Mouse (Mus musculus) MEL (cell line): ENCODE results near the gene Mrpl49. TPM values are rescaled to one million over a fixed set of nuclear protein-coding genes. Genes with fewer than 3 reads are reported as not detected.

Source experiments
- DNase-seq: peaks from one replicate; pipeline ENCODE4 v3.0.0; 2011; ENCODE audit warnings: low read depth, low spot score
- H3K27ac ChIP-seq: 2 replicates; pipeline ENCODE4 v1.5.1; 2012; ENCODE audit warnings: low read depth, mild to moderate bottlenecking, control low read depth, low read length, moderate library complexity; ENCODE audit not compliant: control insufficient read depth
- H3K27me3 ChIP-seq, 2 experiments: fragments of 150-350 bp in 1 of 2; sonication (generic) in 1 of 2; 2 replicates each; pipeline ENCODE4 v1.6.1; 2012; ENCODE audit warnings: low read length in 2 of 2, mild to moderate bottlenecking in 2 of 2, improper control_type of control experiment in 1 of 2, moderate library complexity in 1 of 2; ENCODE audit not compliant: insufficient read depth in 2 of 2, control insufficient read depth in 1 of 2
- H3K36me3 ChIP-seq, 2 experiments: 2 replicates each; pipeline ENCODE4 v1.6.1; 2012 to 2014; ENCODE audit warnings: low read length in 2 of 2, improper control_type of control experiment in 1 of 2, inconsistent platforms in 1 of 2, mild to moderate bottlenecking in 1 of 2; ENCODE audit not compliant: insufficient read depth in 2 of 2, control insufficient read depth in 1 of 2
- H3K4me1 ChIP-seq, 2 experiments: fragments of 150-350 bp in 1 of 2; sonication (generic) in 1 of 2; 2 replicates each; pipeline ENCODE4 v1.6.1; 2012; ENCODE audit warnings: low read length in 2 of 2, improper control_type of control experiment in 1 of 2, mild to moderate bottlenecking in 1 of 2; ENCODE audit not compliant: insufficient read depth in 2 of 2, control insufficient read depth in 1 of 2
- H3K4me3 ChIP-seq, 2 experiments: fragments of 150-350 bp in 1 of 2; sonication (generic) in 1 of 2; 2 replicates each; pipeline ENCODE4 v1.5.1; 2012; ENCODE audit warnings: low read depth in 2 of 2, low read length in 2 of 2, mild to moderate bottlenecking in 2 of 2, moderate library complexity in 2 of 2, control low read depth in 1 of 2, improper control_type of control experiment in 1 of 2; ENCODE audit not compliant: control insufficient read depth in 1 of 2, insufficient read depth in 1 of 2
- H3K79me2 ChIP-seq: 2 replicates; pipeline ENCODE4 v1.6.1; 2012; ENCODE audit warnings: mild to moderate bottlenecking, low read length, moderate library complexity; ENCODE audit not compliant: control insufficient read depth, poor library complexity, insufficient read depth
- H3K9ac ChIP-seq: 2 replicates; pipeline ENCODE4 v1.6.1; 2012; ENCODE audit warnings: low read depth, mild to moderate bottlenecking, control low read depth, low read length, moderate library complexity; ENCODE audit not compliant: control insufficient read depth, poor library complexity, severe bottlenecking
- H3K9me3 ChIP-seq: fragments of 150-350 bp; sonication (generic); replicated peaks from 2 replicates; pipeline ENCODE4 v1.6.1; 2012; ENCODE audit warnings: mild to moderate bottlenecking, low read length, improper control_type of control experiment, moderate library complexity; ENCODE audit not compliant: insufficient read depth
- BHLHE40 ChIP-seq: IDR thresholded peaks from 2 replicates; pipeline ENCODE4 v1.6.1; 2012; ENCODE audit warnings: low read depth, mild to moderate bottlenecking, inconsistent platforms, low read length, improper control_type of control experiment, borderline replicate concordance
- CHD2 ChIP-seq: IDR thresholded peaks from 2 replicates; pipeline ENCODE4 v1.6.1; 2011; ENCODE audit warnings: low read length, improper control_type of control experiment
- CTCF ChIP-seq, 3 experiments: IDR thresholded peaks in 2 of 3; conservative IDR thresholded peaks in 1 of 3; 2 replicates each; pipeline ENCODE4 v1.5.1; 2011 to 2012; ENCODE audit warnings: low read length in 3 of 3, low read depth in 2 of 3, mild to moderate bottlenecking in 2 of 3, improper control_type of control experiment in 1 of 3, inconsistent platforms in 1 of 3, mixed read lengths in 1 of 3, moderate library complexity in 1 of 3; ENCODE audit not compliant: control insufficient read depth in 1 of 3, insufficient read depth in 1 of 3, poor library complexity in 1 of 3, severe bottlenecking in 1 of 3
- ELF1 ChIP-seq: IDR thresholded peaks from 2 replicates; pipeline ENCODE4 v1.6.1; 2014; ENCODE audit warnings: low read depth, mild to moderate bottlenecking, inconsistent platforms, low read length, improper control_type of control experiment, moderate library complexity
- EP300 ChIP-seq, 2 experiments: IDR thresholded peaks; 2 replicates each; pipeline ENCODE4 v1.6.1; 2011; ENCODE audit warnings: improper control_type of control experiment in 2 of 2, low read length in 2 of 2, low read depth in 1 of 2, mild to moderate bottlenecking in 1 of 2
- GATA1 ChIP-seq: IDR thresholded peaks from 2 replicates; pipeline ENCODE4 v1.6.1; 2011; ENCODE audit warnings: low read depth, low read length, improper control_type of control experiment
- HCFC1 ChIP-seq: IDR thresholded peaks from 2 replicates; pipeline ENCODE4 v1.6.1; 2012; ENCODE audit warnings: low read depth, mild to moderate bottlenecking, inconsistent platforms, low read length, improper control_type of control experiment, moderate library complexity
- JUND ChIP-seq: IDR thresholded peaks from 2 replicates; pipeline ENCODE4 v1.6.1; 2011; ENCODE audit warnings: low read depth, mild to moderate bottlenecking, improper control_type of control experiment, low read length
- KAT2A ChIP-seq: conservative IDR thresholded peaks from 2 replicates; pipeline ENCODE4 v1.6.1; 2012; ENCODE audit warnings: low read depth, low read length, improper control_type of control experiment, inconsistent platforms
- MEF2A ChIP-seq: IDR thresholded peaks from 2 replicates; pipeline ENCODE4 v1.6.1; 2014; ENCODE audit warnings: low read depth, mild to moderate bottlenecking, inconsistent platforms, low read length, improper control_type of control experiment; ENCODE audit not compliant: poor library complexity, insufficient replicate concordance, severe bottlenecking; ENCODE audit errors: extremely low read depth
- MXI1 ChIP-seq: IDR thresholded peaks from 2 replicates; pipeline ENCODE4 v1.6.1; 2011; ENCODE audit warnings: mild to moderate bottlenecking, low read depth, low read length, improper control_type of control experiment
- POLR2AphosphoS5 ChIP-seq: IDR thresholded peaks from 2 replicates; pipeline ENCODE4 v1.6.1; 2012; ENCODE audit warnings: low read depth, borderline replicate concordance, mild to moderate bottlenecking, inconsistent platforms, low read length, moderate library complexity, mixed read lengths
- RAD21 ChIP-seq: IDR thresholded peaks from 2 replicates; pipeline ENCODE4 v1.6.1; 2011; ENCODE audit warnings: mild to moderate bottlenecking, low read depth, low read length, improper control_type of control experiment
- SIN3A ChIP-seq: IDR thresholded peaks from 2 replicates; pipeline ENCODE4 v1.6.1; 2012; ENCODE audit warnings: low read length, improper control_type of control experiment, inconsistent platforms
- TCF12 ChIP-seq: IDR thresholded peaks from 2 replicates; pipeline ENCODE4 v1.6.1; 2014; ENCODE audit warnings: low read depth, mild to moderate bottlenecking, inconsistent platforms, low read length, improper control_type of control experiment, moderate library complexity
- UBTF ChIP-seq: IDR thresholded peaks from 2 replicates; pipeline ENCODE4 v1.6.1; 2012; ENCODE audit warnings: low read depth, mild to moderate bottlenecking, inconsistent platforms, low read length, improper control_type of control experiment, moderate library complexity, borderline replicate concordance; ENCODE audit not compliant: insufficient read depth
- USF2 ChIP-seq, 2 experiments: IDR thresholded peaks; 2 replicates each; pipeline ENCODE4 v1.6.1; 2011 to 2012; ENCODE audit warnings: improper control_type of control experiment in 2 of 2, low read length in 2 of 2, borderline replicate concordance in 1 of 2, inconsistent platforms in 1 of 2, low read depth in 1 of 2, mild to moderate bottlenecking in 1 of 2; ENCODE audit not compliant: insufficient read depth in 1 of 2
- ZC3H11A ChIP-seq: IDR thresholded peaks from 2 replicates; pipeline ENCODE4 v1.6.1; 2012; ENCODE audit warnings: low read depth, mild to moderate bottlenecking, inconsistent platforms, low read length, improper control_type of control experiment
- polyA plus RNA-seq, 2 experiments: library from polyadenylated mRNA; stranded (reverse) in 1 of 2; unstranded in 1 of 2; fragments of >175 nt in 1 of 2; fragments of >200 nt in 1 of 2; gene quantifications; 2 replicates each; pipeline versions ENCODE4 v1.2.1 to v1.2.4; 2012; ENCODE audit warnings: low replicate concordance in 2 of 2, low read depth in 1 of 2; ENCODE audit not compliant: insufficient read length in 2 of 2, insufficient read depth in 1 of 2, missing spikeins in 1 of 2
- total RNA-seq: library from RNA; depleted of rRNA; stranded (reverse); fragments of 300-350 nt; gene quantifications from 2 replicates; pipeline ENCODE4 v1.2.3, GENCODE M21; 2012

The Mrpl49 gene
- total and polyA plus RNA-seq, 3 experiments: 81.6 to 98.7 TPM; not detected in 1

GRCm38 (mm10) chr19:6082156-6082555 is 24.6 kb upstream of the Mrpl49 start, which contains the start of gene Gm28374:
Gene Gm28374 (minus strand): TSS chr19:6082256.
- Histone ChIP-seq H3K27me3 (no peaks in the 10 kb centered on the region), H3K4me1 (peaks cover 0 to 5% of the 10 kb centered on the region in 2 experiments; a peak in 2 of 4 replicates), H3K9ac (no peak within 1 kb of the TSS), H3K9me3 (no peaks in the 10 kb centered on the region), H3K27ac (no peak within 1 kb of the TSS), H3K79me2 (peaks cover 22% of the 10 kb centered on the region), H3K4me3 (no peak within 1 kb of the TSS), H3K36me3 (peaks cover 0 to 9% of the 10 kb centered on the region in 2 experiments)
- no peak for TF ChIP-seq USF2 (IDR thresholded peaks at IDR 0.05; ENCODE audit: borderline replicate concordance in 1 of 2, insufficient read depth in 1 of 2, low read depth in 1 of 2, low read length in 2 of 2)
- TF ChIP-seq KAT2A: no peak
- TF ChIP-seq RAD21: no peak
- no peak for TF ChIP-seq CTCF (IDR thresholded peaks at IDR 0.05 in 2 of 3, conservative IDR thresholded peaks at IDR 0.05 in 1 of 3; ENCODE audit: control insufficient read depth in 1 of 3, insufficient read depth in 1 of 3, low read depth in 2 of 3, low read length in 3 of 3, poor library complexity in 1 of 3, severe bottlenecking in 1 of 3)
- no peak for TF ChIP-seq EP300 (IDR thresholded peaks at IDR 0.05; ENCODE audit: low read depth in 1 of 2, low read length in 2 of 2)
- no peak for TF ChIP-seq JUND
- TF ChIP-seq POLR2AphosphoS5: no peak
- TF ChIP-seq ELF1: no peak
- no peak for TF ChIP-seq CHD2
- TF ChIP-seq BHLHE40: no peak
- TF ChIP-seq UBTF: no peak
- TF ChIP-seq MXI1: no peak
- no peak for TF ChIP-seq TCF12
- TF ChIP-seq MEF2A: no peak
- TF ChIP-seq SIN3A: no peak
- TF ChIP-seq ZC3H11A: no peak
- TF ChIP-seq HCFC1: no peak
- TF ChIP-seq GATA1: no peak
- no peak for DNase-seq

- Histone ChIP-seq H3K27ac (no peak within 1 kb of the TSS), H3K4me3 (no peak within 1 kb of the TSS), H3K36me3 (peaks cover 0 to 4% of the 10 kb centered on the region in 2 experiments; a peak in 1 of 4 replicates), H3K27me3 (no peaks in the 10 kb centered on the region)
- TF ChIP-seq SIN3A: no peak
- TF ChIP-seq, all 39 proteins: peak for 0
- H3K9me3 ChIP-seq: no peaks in the 10 kb centered on the region
- H3K4me1 ChIP-seq: peaks cover 0 to 12% of the 10 kb centered on the region in 2 experiments; a peak in 2 of 4 replicates
- no peak for DNase-seq
- H3K79me2 ChIP-seq: peaks cover 22% of the 10 kb centered on the region
- H3K9ac ChIP-seq: no peak within 1 kb of the TSS
Observed at GRCm38 (mm10) chr19:6079983-6080480, 22.4 kb upstream of the Mrpl49 start, which contains the start of gene Tmem262. Gene Tmem262 (plus strand): TSS chr19:6080033.
